Mouse (Mus musculus) liver, embryonic 13.5 days (tissue): ENCODE data around the gene Ccnb2. TPM values are rescaled to one million over a fixed set of nuclear protein-coding genes. Genes with fewer than 3 reads are reported as not detected.
A peak's percentile ranks its signal among the peaks of the same experiment; 100 is the strongest.

Experiments used
- ATAC-seq: fragments of 200-750 bp; cut with Nextera tagmentation; 2 replicates; pipeline ENCODE4 v1.8.0; 2017; ENCODE audit warnings: low read depth, mild to moderate bottlenecking, moderate number of reproducible peaks, moderate library complexity
- DNase-seq: peaks from one replicate; pipeline ENCODE4 v3.0.0; 2022
- H3K27ac ChIP-seq: fragments of 300-500 bp; sonication (generic); 2 replicates; pipeline ENCODE4 v1.5.1; 2015; ENCODE audit warnings: moderate library complexity, mild to moderate bottlenecking, inconsistent platforms
- H3K27me3 ChIP-seq: fragments of 300-500 bp; sonication (generic); 2 replicates; pipeline ENCODE4 v1.6.1; 2015; ENCODE audit warnings: mild to moderate bottlenecking, inconsistent platforms
- H3K36me3 ChIP-seq: fragments of 300-500 bp; sonication (generic); 2 replicates; pipeline ENCODE4 v1.6.1; 2015; ENCODE audit warnings: mild to moderate bottlenecking, inconsistent platforms
- H3K4me1 ChIP-seq: fragments of 300-500 bp; sonication (generic); replicated peaks from 2 replicates; pipeline ENCODE4 v1.6.1; 2015; ENCODE audit warnings: inconsistent platforms
- H3K4me2 ChIP-seq: fragments of 300-500 bp; sonication (generic); 2 replicates; pipeline ENCODE4 v1.6.1; 2015; ENCODE audit warnings: inconsistent platforms, mild to moderate bottlenecking, moderate library complexity
- H3K4me3 ChIP-seq: fragments of 300-500 bp; sonication (generic); replicated peaks from 2 replicates; pipeline ENCODE4 v1.5.1; 2015; ENCODE audit warnings: mild to moderate bottlenecking, inconsistent platforms
- H3K9ac ChIP-seq: fragments of 300-500 bp; sonication (generic); 2 replicates; pipeline ENCODE4 v1.6.1; 2015; ENCODE audit warnings: mild to moderate bottlenecking, inconsistent platforms
- H3K9me3 ChIP-seq: fragments of 300-500 bp; sonication (generic); replicated peaks from 2 replicates; pipeline ENCODE4 v1.6.1; 2016; ENCODE audit warnings: inconsistent platforms
- WGBS: fragments of 180-500 bp; shearing (Covaris S2); methylation state at CpG from one replicate; pipeline ENCODE4 v1.1.7; 2015; ENCODE audit not compliant: insufficient replicate concordance; 5-methylcytosine and 5-hydroxymethylcytosine counted together
- microRNA-seq: library from miRNA; unstranded; fragments of <30 nt; microRNA quantifications from one replicate; pipeline ENCODE4, GENCODE M21; 2016
- polyA plus RNA-seq: library from polyadenylated mRNA; unstranded; fragments of >200 nt; fragmentation: Nextera tagmentation; extraction: Ambion mirVana; gene quantifications from 2 replicates; pipeline ENCODE4 v1.2.1, GENCODE M21; 2015

Gene Ccnb2
- polyA plus RNA-seq, 1 experiment from 2014 or later = 226 TPM

- no peak overlapping the region for H3K4me2 ChIP-seq
- no peak for DNase-seq
These were observed 39.3 kb downstream of the Ccnb2 start for GRCm38 (mm10) chr9:70382091-70382490.

GRCm38 (mm10) chr9:70379502-70380467, 41.6 kb downstream of the Ccnb2 start:
- Histone ChIP-seq H3K27ac (no peak overlapping the region), H3K36me3 (no peaks in the 10 kb centered on the region), H3K27me3 (no peaks in the 10 kb centered on the region), H3K4me1 (peaks cover 15% of the 10 kb centered on the region), H3K9ac (no peak overlapping the region), H3K9me3 (no peaks in the 10 kb centered on the region), H3K4me2 (no peak overlapping the region), H3K4me3 (no peak overlapping the region)
- ATAC-seq (no peak), DNase-seq (no peak)
- 72% methylated on average over 7 of the region's 7 CpGs for WGBS

More at GRCm38 (mm10) chr9:70382091-70382490, 39.3 kb downstream of the Ccnb2 start:
- Histone ChIP-seq H3K4me1 (peaks cover 32% of the 10 kb centered on the region), H3K27me3 (no peaks in the 10 kb centered on the region), H3K9me3 (no peaks in the 10 kb centered on the region), H3K27ac (no peak overlapping the region), H3K4me3 (no peak overlapping the region), H3K9ac (no peak overlapping the region), H3K36me3 (no peaks in the 10 kb centered on the region)
- 34% methylated on average over 12 of the region's 12 CpGs for WGBS
- no peak for ATAC-seq

GRCm38 (mm10) chr9:70371638-70372037, 49.7 kb downstream of the Ccnb2 start:
- DNase-seq = no peak
- no peak overlapping the region for H3K27ac ChIP-seq
- no peak for ATAC-seq
- no peak overlapping the region for H3K4me3 ChIP-seq
- H3K4me1 ChIP-seq = no peaks in the 10 kb centered on the region
- no peaks in the 10 kb centered on the region for H3K9me3 ChIP-seq
- H3K4me2 ChIP-seq = no peak overlapping the region
- H3K27me3 ChIP-seq = no peaks in the 10 kb centered on the region
- H3K36me3 ChIP-seq = peaks cover 6% of the 10 kb centered on the region; the same call in 1 of the 2 replicates
- WGBS = 53% methylated on average over 5 of the region's 5 CpGs
- H3K9ac ChIP-seq = no peak overlapping the region

- DNase-seq (no peak), ATAC-seq (no peak)
- H3K4me2 ChIP-seq = no peak overlapping the region
- no peaks in the 10 kb centered on the region for H3K4me1 ChIP-seq
- H3K9me3 ChIP-seq = no peaks in the 10 kb centered on the region
- H3K36me3 ChIP-seq = peaks cover 6% of the 10 kb centered on the region; the same call in 1 of the 2 replicates
- no peak overlapping the region for H3K9ac ChIP-seq
- 36% methylated on average over 6 of the region's 6 CpGs for WGBS
- H3K27me3 ChIP-seq = no peaks in the 10 kb centered on the region
- H3K27ac ChIP-seq = no peak overlapping the region
- no peak overlapping the region for H3K4me3 ChIP-seq
These were observed 54.4 kb downstream of the Ccnb2 start for GRCm38 (mm10) chr9:70366898-70367297.

GRCm38 (mm10) chr9:70365915-70366314, 55.4 kb downstream of the Ccnb2 start:
- DNase-seq (no peak), ATAC-seq (no peak)
- no peak overlapping the region for H3K27ac ChIP-seq
- no peaks in the 10 kb centered on the region for H3K27me3 ChIP-seq
- no peaks in the 10 kb centered on the region for H3K9me3 ChIP-seq
- no peak overlapping the region for H3K4me2 ChIP-seq
- H3K4me1 ChIP-seq = no peaks in the 10 kb centered on the region
- H3K4me3 ChIP-seq = no peak overlapping the region
- no peak overlapping the region for H3K9ac ChIP-seq
- 56% methylated on average over 2 of the region's 2 CpGs for WGBS
- peaks cover 6% of the 10 kb centered on the region; the same call in 1 of the 2 replicates for H3K36me3 ChIP-seq

GRCm38 (mm10) chr9:70364741-70365140, 56.6 kb downstream of the Ccnb2 start:
- H3K27ac ChIP-seq = no peak overlapping the region
- H3K36me3 ChIP-seq = peaks cover 6% of the 10 kb centered on the region; the same call in 1 of the 2 replicates
- H3K4me1 ChIP-seq = no peaks in the 10 kb centered on the region
- no peak overlapping the region for H3K9ac ChIP-seq
- H3K4me3 ChIP-seq = no peak overlapping the region
- ATAC-seq (no peak), DNase-seq (no peak)
- no peak overlapping the region for H3K4me2 ChIP-seq
- no peaks in the 10 kb centered on the region for H3K27me3 ChIP-seq
- 68% methylated on average over 8 of the region's 8 CpGs for WGBS
- no peaks in the 10 kb centered on the region for H3K9me3 ChIP-seq

GRCm38 (mm10) chr9:70359402-70360131, 61.8 kb downstream of the Ccnb2 start:
- ATAC-seq = no peak
- Histone ChIP-seq H3K4me1 (no peaks in the 10 kb centered on the region), H3K4me3 (no peak overlapping the region), H3K9ac (no peak overlapping the region), H3K27ac (no peak overlapping the region), H3K4me2 (no peak overlapping the region), H3K9me3 (no peaks in the 10 kb centered on the region), H3K36me3 (0 out of 2 replicates have a peak, but pooled peaks cover 6% of the 10 kb centered on the region), H3K27me3 (no peaks in the 10 kb centered on the region)
- no peak for DNase-seq
- 74% methylated on average over 2 of the region's 2 CpGs for WGBS

Small RNA genes within 50 kb of the gene (microRNA-seq; reads per million reads assigned to microRNA genes)
- gene Mir5626 = 4.4 reads per million, percentile 10 among the genes with 10 or more reads in this experiment

Other genes with a start within 250 kb of the Ccnb2 start
- 2.2 and 3.2 TPM in 2 replicates for gene Myo1e, start 214.2 kb downstream of the Ccnb2 start, polyA plus RNA-seq
- gene Rnf111, start 82.2 kb upstream of the Ccnb2 start, polyA plus RNA-seq = 7.2 and 9.3 TPM in 2 replicates
- gene Sltm, start 121.2 kb upstream of the Ccnb2 start, polyA plus RNA-seq = 20.6 and 23.6 TPM in 2 replicates
- 0.71 and 1.0 TPM in 2 replicates for gene Gm10642, start 234.7 kb upstream of the Ccnb2 start, polyA plus RNA-seq
- 12.7 and 15.4 TPM in 2 replicates for gene Mindy2, start 235.6 kb upstream of the Ccnb2 start, polyA plus RNA-seq